Comparison of ENCODE assay signal across 22 mouse cellular contexts in the genomic region with DNA sequence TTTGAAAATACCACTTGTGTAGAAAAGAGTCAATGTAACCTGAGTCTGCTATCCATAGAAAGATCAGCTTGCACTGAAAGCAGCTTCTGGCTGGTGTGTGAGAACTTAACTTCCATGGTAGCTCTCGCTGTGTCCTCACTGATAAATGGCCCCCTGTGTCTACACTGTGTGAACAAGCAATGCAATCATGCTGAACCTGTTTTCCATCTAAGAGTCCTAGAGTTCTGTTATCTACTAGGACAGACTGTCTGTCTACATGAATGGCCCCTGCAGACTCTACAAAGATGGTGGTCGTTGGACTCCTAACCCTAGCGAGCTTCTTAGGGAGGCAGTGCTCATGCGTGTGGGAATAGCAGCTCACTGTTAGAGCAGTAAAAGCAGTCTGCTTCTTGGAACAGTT.
"Had no signal": no experiment of that assay in that cellular context is flagged by ENCODE, and none has a peak within 500 bp of the region (broad histone marks: within the 10 kb centered on the region; RNA-seq: fewer than 3 reads in every experiment).

No protein-coding gene starts in this region.

- H3K9ac ChIP-seq: heart, embryonic 12.5 days; hindbrain, embryonic 12.5 days; hindbrain, embryonic 14.5 days; intestine, embryonic 15.5 days; limb, embryonic 12.5 days; liver, embryonic 14.5 days had no signal

- H3K36me3 ChIP-seq: hindbrain, embryonic 12.5 days; intestine, embryonic 15.5 days had no signal

- H3K27me3 ChIP-seq: heart, embryonic 12.5 days; hindbrain, embryonic 12.5 days; intestine, embryonic 15.5 days; limb, embryonic 12.5 days had no signal

- H3K27ac ChIP-seq: gastrocnemius, adult 2 months; heart, embryonic 10.5 days; hindbrain, embryonic 10.5 days; hindbrain, embryonic 12.5 days; hindbrain, embryonic 14.5 days; intestine, embryonic 15.5 days; layer of hippocampus, adult 2 months; limb, embryonic 10.5 days; limb, embryonic 12.5 days; liver, embryonic 14.5 days had no signal

- DNase-seq: gastrocnemius, adult 2 months; gastrocnemius, postnatal 10 days; gastrocnemius, postnatal 25 days; heart, adult 18-20 months; heart, postnatal 10 days; heart, postnatal 4 days; kidney, postnatal 25 days; kidney, postnatal 4 days had no signal

- H3K4me3 ChIP-seq: gastrocnemius, adult 2 months; heart, embryonic 10.5 days; heart, embryonic 12.5 days; hindbrain, embryonic 10.5 days; hindbrain, embryonic 12.5 days; intestine, embryonic 15.5 days; layer of hippocampus, adult 2 months; left cerebral cortex, adult 2 months; limb, embryonic 10.5 days; limb, embryonic 12.5 days had no signal

- H3K4me1 ChIP-seq: heart, embryonic 12.5 days; hindbrain, embryonic 10.5 days; hindbrain, embryonic 12.5 days; intestine, embryonic 15.5 days; limb, embryonic 10.5 days; limb, embryonic 12.5 days had no signal

- H3K9me3 ChIP-seq: heart, embryonic 10.5 days; heart, embryonic 12.5 days; hindbrain, embryonic 10.5 days; hindbrain, embryonic 12.5 days; intestine, embryonic 15.5 days; limb, embryonic 10.5 days; limb, embryonic 12.5 days had no signal

- H3K4me2 ChIP-seq: heart, embryonic 12.5 days; hindbrain, embryonic 12.5 days; hindbrain, embryonic 14.5 days; intestine, embryonic 15.5 days; limb, embryonic 12.5 days had no signal

- ATAC-seq: hindbrain, embryonic 16.5 days; inflammation-experienced regulatory T-cells, adult 6 months; intestine, embryonic 15.5 days; intestine, postnatal 0 days had no signal
